Mouse (Mus musculus) spleen, adult 2 months (tissue): Measurements from ENCODE around the gene Rps6kl1. TPM values are rescaled to one million over a fixed set of nuclear protein-coding genes. Genes with fewer than 3 reads are reported as not detected.

ENCODE experiments used
- DNase-seq, 2 experiments: peaks; one replicate each; pipeline versions ENCODE4 v3.0.0 to v3.0.0-alpha.2; 2012 to 2021; ENCODE audit warnings: low spot score in 2 of 2, low read depth in 1 of 2
- H3K27ac ChIP-seq: fragments of 200-500 bp; 2 replicates; pipeline ENCODE4 v1.5.1; 2012; ENCODE audit warnings: low read length, inconsistent platforms; ENCODE audit not compliant: insufficient read depth
- H3K27me3 ChIP-seq: fragments of 200-500 bp; 2 replicates; pipeline ENCODE4 v1.6.1; 2012; ENCODE audit warnings: mild to moderate bottlenecking, moderate library complexity, low read length, inconsistent platforms; ENCODE audit not compliant: control insufficient read depth, insufficient read depth
- H3K36me3 ChIP-seq: fragments of 200-500 bp; 2 replicates; pipeline ENCODE4 v1.6.1; 2012; ENCODE audit warnings: mild to moderate bottlenecking, low read length, inconsistent platforms; ENCODE audit not compliant: control insufficient read depth, insufficient read depth
- H3K4me1 ChIP-seq: fragments of 200-500 bp; 2 replicates; pipeline ENCODE4 v1.6.1; 2011; ENCODE audit warnings: inconsistent platforms; ENCODE audit not compliant: control insufficient read depth, insufficient read depth, insufficient read length
- H3K4me3 ChIP-seq: fragments of 200-500 bp; 2 replicates; pipeline ENCODE4 v1.5.1; 2011; ENCODE audit warnings: mild to moderate bottlenecking, inconsistent platforms; ENCODE audit not compliant: insufficient read depth, insufficient read length; ENCODE audit errors: extremely low read depth
- CTCF ChIP-seq: fragments of 200-500 bp; IDR thresholded peaks from 2 replicates; pipeline ENCODE4 v1.5.1; 2011; ENCODE audit warnings: mild to moderate bottlenecking, inconsistent platforms; ENCODE audit not compliant: insufficient read depth, insufficient read length, insufficient replicate concordance; ENCODE audit errors: extremely low read depth
- POLR2A ChIP-seq: fragments of 200-500 bp; IDR thresholded peaks from 2 replicates; pipeline ENCODE4 v1.6.1; 2011; ENCODE audit warnings: low read depth, low read length, inconsistent platforms
- WGBS: fragments of 180-500 bp; shearing (Covaris S2); methylation state at CpG from one replicate; pipeline ENCODE4 v1.1.7; 2018; 5-methylcytosine and 5-hydroxymethylcytosine counted together
- polyA plus RNA-seq: library from polyadenylated mRNA; depleted of rRNA; stranded (reverse); fragments of >200 nt; gene quantifications from 2 replicates; pipeline ENCODE4 v1.2.3, GENCODE M21; 2012; rRNA removed

The Rps6kl1 gene
- polyA plus RNA-seq, 1 experiment = 0.53 TPM

- H3K27ac ChIP-seq = no peak overlapping the region
- 0 out of 2 replicates have a peak, but pooled peaks cover 2% of the 10 kb centered on the region for H3K36me3 ChIP-seq
- TF ChIP-seq POLR2A (no peak), CTCF (no peak)
- DNase-seq = no peak
- H3K4me1 ChIP-seq = no peaks in the 10 kb centered on the region
- 96% methylated on average over 12 of the region's 12 CpGs for WGBS
- H3K27me3 ChIP-seq = no peaks in the 10 kb centered on the region
- no peak overlapping the region for H3K4me3 ChIP-seq
Measured at GRCm38 (mm10) chr12:85087845-85088244, 63.2 kb downstream of the Rps6kl1 start.

Other genes with a start within 250 kb of the Rps6kl1 start
- gene Fcf1, start 180.4 kb downstream of the Rps6kl1 start, polyA plus RNA-seq = 20.9 and 22.7 TPM in 2 replicates
- 24.6 and 28.4 TPM in 2 replicates for gene Arel1, start 180.4 kb downstream of the Rps6kl1 start, polyA plus RNA-seq
- gene Ylpm1, start 154.9 kb downstream of the Rps6kl1 start, polyA plus RNA-seq = 14.2 and 15.5 TPM in 2 replicates
- 1.8 and 2.6 TPM in 2 replicates for gene Prox2, start 40.5 kb downstream of the Rps6kl1 start, polyA plus RNA-seq
- 49.5 and 54.6 TPM in 2 replicates for gene Dlst, start 40.4 kb downstream of the Rps6kl1 start, polyA plus RNA-seq
- gene Pgf, start 26.5 kb upstream of the Rps6kl1 start, polyA plus RNA-seq = 0.46 and 0.84 TPM in 2 replicates
- 90.6 and 110 TPM in 2 replicates for gene Eif2b2, start 68.2 kb upstream of the Rps6kl1 start, polyA plus RNA-seq
- gene Mlh3, start 119.3 kb upstream of the Rps6kl1 start, polyA plus RNA-seq = 2.7 and 2.9 TPM in 2 replicates
- gene Acyp1, start 137.2 kb upstream of the Rps6kl1 start, polyA plus RNA-seq = 3.4 and 3.9 TPM in 2 replicates
- 0.28 and 0.33 TPM in 2 replicates for gene Zc2hc1c, start 137.3 kb upstream of the Rps6kl1 start, polyA plus RNA-seq
- 18.7 and 20.2 TPM in 2 replicates for gene Nek9, start 188.1 kb upstream of the Rps6kl1 start, polyA plus RNA-seq
- 93.3 and 133 TPM in 2 replicates for gene Tmed10, start 223.6 kb upstream of the Rps6kl1 start, polyA plus RNA-seq